Mouse (Mus musculus): Measurements from ENCODE around the gene Ttll10.

Gene Ttll10

DNA sequence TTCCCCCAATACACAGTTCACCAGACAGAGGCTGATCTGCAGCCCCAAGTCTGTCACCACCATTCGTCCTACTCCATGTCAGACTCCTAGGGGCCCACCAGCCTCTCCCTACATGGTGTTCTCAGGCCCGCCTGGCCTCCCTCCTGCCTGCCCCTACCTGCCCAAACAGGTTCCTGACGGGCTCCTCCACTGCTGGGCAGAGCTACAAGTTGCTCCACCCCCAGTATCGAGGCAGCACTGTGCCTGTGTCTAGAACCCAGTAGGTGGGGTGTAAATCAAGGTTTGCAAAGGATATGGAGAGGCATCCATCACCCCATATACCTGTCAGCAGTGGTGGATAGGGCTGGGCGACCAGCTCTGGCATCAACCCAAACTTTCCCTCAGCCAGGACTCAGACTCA is at the start of gene Ttll10:
Gene Ttll10, minus strand, starts transcription at position 154 of the 400 bp plus-strand sequence.
- no peak for DNase-seq (ENCODE audit: low spot score in 2 of 2)

GRCm38 (mm10) chr4:156103342-156103741 is 44.1 kb upstream of the Ttll10 start:
- DNase-seq (ENCODE audit: low spot score in 2 of 2) = no peak

DNA sequence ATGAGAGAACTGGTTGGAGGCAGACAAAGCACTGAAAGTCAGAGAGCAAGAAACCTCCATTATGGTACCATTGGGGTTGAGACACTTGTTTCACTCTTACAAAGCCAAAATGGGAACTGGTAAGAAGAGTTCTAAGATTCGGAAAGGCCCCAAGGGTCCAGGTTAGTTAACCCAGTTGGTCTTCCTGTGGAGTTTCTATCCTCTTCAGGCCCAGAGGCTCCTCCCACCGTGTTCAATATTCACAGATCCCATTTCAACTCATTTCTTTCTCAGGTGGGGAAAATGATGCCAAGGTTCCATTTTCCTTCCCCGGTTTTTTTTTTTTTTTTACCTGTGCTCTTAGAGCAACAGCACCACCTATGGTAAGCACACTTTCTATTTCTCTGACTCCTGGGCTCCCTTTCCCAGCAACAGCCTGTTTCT is 42.3 kb upstream of the Ttll10 start:
- DNase-seq (ENCODE audit: low spot score in 2 of 2) = no peak

DNA sequence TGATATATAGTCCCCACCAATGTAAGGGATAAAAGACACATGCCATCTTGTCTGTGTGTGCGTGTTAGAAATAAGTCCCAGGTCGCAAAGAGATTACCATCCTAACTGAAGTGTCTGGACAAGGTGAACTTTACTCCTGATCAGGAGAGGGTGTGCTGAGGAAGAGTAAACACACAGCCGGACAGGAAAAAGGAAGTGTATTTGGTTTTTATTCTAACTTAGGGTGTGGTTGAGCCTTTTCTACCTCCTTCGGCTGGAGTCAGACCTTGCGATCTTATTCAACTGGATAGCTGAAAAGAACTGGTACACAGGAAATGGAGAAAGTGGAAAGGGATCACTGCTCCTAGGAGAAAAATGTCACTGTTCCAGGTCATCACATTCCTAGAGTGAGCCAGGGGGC is 41.3 kb upstream of the Ttll10 start:
- DNase-seq (ENCODE audit: low spot score in 2 of 2) = no peak

- DNase-seq (ENCODE audit: low spot score in 2 of 2) = no peak
These were observed 40.2 kb upstream of the Ttll10 start for GRCm38 (mm10) chr4:156099427-156099826.

- no peak for DNase-seq (ENCODE audit: low spot score in 2 of 2)
These were observed 38.7 kb upstream of the Ttll10 start for GRCm38 (mm10) chr4:156097770-156098366.

- no peak for DNase-seq (ENCODE audit: low spot score in 2 of 2)
These were observed 37.0 kb upstream of the Ttll10 start for GRCm38 (mm10) chr4:156096191-156096590.

GRCm38 (mm10) chr4:156093758-156094157 is 34.5 kb upstream of the Ttll10 start:
- DNase-seq (ENCODE audit: low spot score in 2 of 2) = no peak

- DNase-seq (ENCODE audit: low spot score in 2 of 2) = no peak
These were observed 33.6 kb upstream of the Ttll10 start for GRCm38 (mm10) chr4:156092765-156093164.

GRCm38 (mm10) chr4:156091236-156091635 is 32.0 kb upstream of the Ttll10 start:
- DNase-seq (ENCODE audit: low spot score in 2 of 2) = no peak

- DNase-seq (ENCODE audit: low spot score in 2 of 2) = no peak
These were observed 28.3 kb upstream of the Ttll10 start for GRCm38 (mm10) chr4:156087398-156088087.

DNA sequence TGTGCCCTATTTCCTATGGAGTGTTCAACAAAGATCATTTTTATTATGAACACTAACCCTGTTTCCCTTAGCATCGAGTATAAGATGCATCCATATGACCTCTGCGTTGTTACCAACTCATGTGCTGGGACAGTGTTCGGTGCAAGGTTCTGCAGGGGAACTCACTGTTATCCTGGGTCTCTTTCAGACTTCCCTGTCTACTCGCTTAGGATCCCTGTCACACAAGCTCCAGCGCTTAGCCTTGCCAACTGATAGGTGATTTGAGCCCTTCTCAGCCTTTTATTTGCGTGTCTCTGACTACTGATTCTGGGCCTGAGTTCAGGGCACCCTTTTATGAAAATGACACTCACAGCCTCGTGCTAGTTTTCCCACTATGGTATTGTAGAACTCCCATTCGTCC is 26.0 kb upstream of the Ttll10 start:
- no peak for DNase-seq (ENCODE audit: low spot score in 2 of 2)

GRCm38 (mm10) chr4:156084096-156084879 is 25.1 kb upstream of the Ttll10 start:
- no peak for DNase-seq (ENCODE audit: low spot score in 2 of 2)

- no peak for DNase-seq (ENCODE audit: low spot score in 2 of 2)
These were observed 24.1 kb upstream of the Ttll10 start for GRCm38 (mm10) chr4:156083348-156083747.

DNA sequence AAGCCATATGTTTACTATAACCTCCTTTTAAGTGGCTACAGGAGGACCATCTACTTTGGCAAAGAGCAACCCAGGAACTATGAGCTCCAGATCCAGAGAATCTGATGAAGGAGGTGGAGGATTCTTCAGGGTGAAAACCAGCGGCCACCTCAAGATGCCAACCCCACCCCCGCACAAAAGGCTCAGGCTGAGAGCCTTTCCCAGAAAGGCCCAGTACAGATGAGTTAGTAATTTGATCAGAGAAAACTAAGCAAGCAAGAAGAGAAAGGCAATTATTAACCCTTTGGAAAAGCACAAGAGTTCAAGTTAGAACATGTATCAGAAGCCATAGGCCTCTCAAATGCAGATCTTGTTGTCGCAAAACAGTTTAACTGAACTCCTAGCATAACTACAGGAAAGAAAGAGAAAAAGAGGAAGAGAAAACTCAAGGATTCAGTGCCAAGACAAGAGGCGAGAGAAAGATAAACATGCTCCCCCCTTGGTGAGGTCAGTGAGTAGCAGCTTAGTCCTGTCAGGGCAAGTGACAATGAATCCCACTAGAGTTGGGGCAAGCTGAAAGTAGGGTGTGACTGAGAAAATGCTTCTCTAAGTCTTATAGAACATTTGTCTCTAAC is 23.5 kb upstream of the Ttll10 start:
- DNase-seq (ENCODE audit: low spot score in 2 of 2) = no peak

GRCm38 (mm10) chr4:156077499-156078301 is 18.5 kb upstream of the Ttll10 start:
- DNase-seq (ENCODE audit: low spot score in 2 of 2) = no peak

GRCm38 (mm10) chr4:156076911-156077382 is 17.7 kb upstream of the Ttll10 start:
- DNase-seq (ENCODE audit: low spot score in 2 of 2) = no peak

- no peak for DNase-seq (ENCODE audit: low spot score in 2 of 2)
These were observed 11.5 kb upstream of the Ttll10 start for GRCm38 (mm10) chr4:156070716-156071115.

- DNase-seq (ENCODE audit: low spot score in 2 of 2) = no peak
These were observed 11.1 kb upstream of the Ttll10 start for GRCm38 (mm10) chr4:156070276-156070675.

DNA sequence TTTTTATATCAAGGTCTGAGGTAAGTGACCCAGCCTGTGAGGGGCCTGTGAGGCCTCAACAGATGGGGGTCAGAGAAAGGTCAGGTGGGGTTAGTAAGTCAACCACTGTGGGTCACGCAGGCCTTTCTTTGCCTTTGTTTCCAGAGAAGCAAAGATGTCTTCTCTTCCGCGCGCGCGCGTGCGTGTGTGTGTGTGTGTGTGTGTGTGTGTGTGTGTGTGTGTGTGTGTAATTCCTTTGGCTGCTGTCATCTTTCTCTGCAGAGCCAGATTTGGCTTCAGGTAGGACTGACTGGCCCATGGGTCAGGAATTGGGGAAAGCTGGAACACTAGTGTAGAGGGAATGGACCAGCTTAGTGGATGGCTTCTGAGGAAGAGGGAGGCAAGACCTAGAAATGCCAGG is 10.5 kb upstream of the Ttll10 start:
- no peak for DNase-seq (ENCODE audit: low spot score in 2 of 2)

DNA sequence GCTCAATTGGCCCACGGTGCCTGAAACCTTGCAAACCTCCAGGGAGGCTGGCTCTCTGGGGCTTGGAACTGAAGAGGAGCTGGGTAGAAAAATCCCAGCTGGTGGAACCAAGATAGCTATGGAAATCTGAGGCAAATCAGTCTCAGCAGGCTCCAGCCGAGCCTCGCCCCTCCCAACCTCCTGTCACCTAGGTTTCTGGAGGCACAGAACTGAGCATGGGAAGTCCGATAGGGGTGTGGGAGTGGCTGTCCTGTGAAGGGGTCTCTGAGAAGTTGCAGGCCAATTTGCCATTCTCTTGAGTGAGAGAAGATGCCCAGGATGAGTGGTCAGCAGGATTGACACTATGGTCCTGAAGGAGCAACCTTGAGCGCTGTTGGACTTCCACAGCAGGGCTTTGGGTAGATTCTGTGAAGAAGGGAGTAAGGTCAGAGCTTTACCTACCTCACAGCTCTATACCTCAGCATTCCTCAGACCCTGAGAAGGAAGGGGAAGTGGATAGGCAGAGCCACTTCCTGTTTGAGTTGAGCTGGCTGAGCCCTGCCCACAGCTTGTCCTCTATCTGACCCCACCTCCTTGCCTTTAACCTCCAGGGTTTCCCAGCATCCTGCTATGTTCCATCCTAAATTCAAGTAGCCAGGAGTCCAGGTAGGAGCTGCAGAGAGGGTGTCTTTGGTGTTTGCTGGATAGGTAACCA is 8.2 kb upstream of the Ttll10 start:
- DNase-seq (ENCODE audit: low spot score in 2 of 2) = no peak

Measured in left cerebral cortex, adult 9 months (tissue).